Mouse (Mus musculus) small intestine, adult 2 months (tissue): ENCODE results near the gene Med4. TPM values are rescaled to one million over a fixed set of nuclear protein-coding genes. Genes with fewer than 3 reads are reported as not detected.

ENCODE experiments used
- H3K27ac ChIP-seq: fragments of 200-500 bp; 2 replicates; pipeline ENCODE4 v1.5.1; 2012; ENCODE audit warnings: low read depth, low read length, control low read depth, inconsistent platforms; ENCODE audit not compliant: insufficient read depth
- H3K27me3 ChIP-seq: fragments of 200-500 bp; 2 replicates; pipeline ENCODE4 v1.6.1; 2012; ENCODE audit warnings: mild to moderate bottlenecking, moderate library complexity, low read length, inconsistent platforms; ENCODE audit not compliant: control insufficient read depth, insufficient read depth
- H3K36me3 ChIP-seq: fragments of 200-500 bp; 2 replicates; pipeline ENCODE4 v1.6.1; 2012; ENCODE audit warnings: mild to moderate bottlenecking, low read length, control low read depth, inconsistent platforms; ENCODE audit not compliant: control insufficient read depth, insufficient read depth
- H3K4me1 ChIP-seq: fragments of 200-500 bp; 2 replicates; pipeline ENCODE4 v1.6.1; 2012; ENCODE audit warnings: low read length, inconsistent platforms, mixed read lengths; ENCODE audit not compliant: control insufficient read depth, insufficient read depth, insufficient read length
- H3K4me3 ChIP-seq: fragments of 200-500 bp; 2 replicates; pipeline ENCODE4 v1.5.1; 2012; ENCODE audit warnings: low read depth, mild to moderate bottlenecking, control low read depth, inconsistent platforms, low read length, moderate library complexity
- CTCF ChIP-seq: fragments of 200-500 bp; IDR thresholded peaks from 2 replicates; pipeline ENCODE4 v1.5.1; 2012; ENCODE audit warnings: low read depth, mild to moderate bottlenecking, control low read depth, inconsistent platforms, low read length, moderate library complexity, mixed read lengths; ENCODE audit not compliant: insufficient replicate concordance, insufficient read length; ENCODE audit errors: extremely low read depth
- POLR2A ChIP-seq: fragments of 200-500 bp; IDR thresholded peaks from 2 replicates; pipeline ENCODE4 v1.6.1; 2012; ENCODE audit warnings: low read depth, mild to moderate bottlenecking, control low read depth, inconsistent platforms, low read length, moderate library complexity
- WGBS: fragments of 180-500 bp; shearing (Covaris S2); methylation state at CpG from one replicate; pipeline ENCODE4 v1.1.7; 2018; 5-methylcytosine and 5-hydroxymethylcytosine counted together
- polyA plus RNA-seq: library from polyadenylated mRNA; depleted of rRNA; stranded (reverse); fragments of >200 nt; gene quantifications from 2 replicates; pipeline ENCODE4 v1.2.3, GENCODE M21; 2012

The Med4 gene
- polyA plus RNA-seq, 1 experiment, result 8.7 TPM

DNA sequence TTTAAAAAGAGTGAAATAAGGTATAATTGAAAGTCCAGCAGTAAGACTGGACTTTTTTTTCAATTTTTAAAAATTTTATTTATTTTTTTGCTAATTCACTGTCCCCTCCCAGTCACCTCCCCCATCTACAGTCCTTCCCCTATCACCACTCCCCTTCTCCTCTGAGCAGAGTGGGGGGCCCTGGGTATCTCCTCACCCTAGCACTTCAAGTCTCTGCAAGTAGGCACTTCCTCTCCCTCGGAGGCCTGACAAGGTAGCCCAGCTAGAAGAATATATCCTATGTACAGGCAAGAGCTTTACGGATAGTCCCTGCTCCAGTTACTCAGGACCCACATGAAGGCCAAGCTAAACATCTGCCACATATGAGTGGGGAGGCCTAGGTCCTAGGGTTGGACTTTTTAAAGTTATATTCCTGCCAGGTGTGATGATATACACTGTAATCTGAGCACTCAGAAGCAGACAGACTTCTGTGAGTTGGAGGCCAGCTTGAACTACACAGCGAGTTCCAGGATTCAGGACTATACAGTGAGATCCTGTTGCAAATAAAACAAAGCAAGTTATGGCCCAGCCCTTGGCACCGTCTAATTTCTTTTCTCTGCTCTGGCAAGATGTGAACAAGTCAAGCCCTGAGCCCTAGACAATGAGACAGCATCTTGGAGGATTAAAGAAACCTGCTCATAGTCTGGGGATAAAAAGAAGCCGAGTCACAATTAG is 26.2 kb upstream of the Med4 start:
- Histone ChIP-seq H3K27ac (no peak overlapping the region), H3K4me1 (no peaks in the 10 kb centered on the region), H3K4me3 (no peak overlapping the region), H3K27me3 (no peaks in the 10 kb centered on the region), H3K36me3 (no peaks in the 10 kb centered on the region)
- 81% methylated on average over 5 of the region's 5 CpGs for WGBS
- no peak for TF ChIP-seq CTCF
- TF ChIP-seq POLR2A, result no peak

DNA sequence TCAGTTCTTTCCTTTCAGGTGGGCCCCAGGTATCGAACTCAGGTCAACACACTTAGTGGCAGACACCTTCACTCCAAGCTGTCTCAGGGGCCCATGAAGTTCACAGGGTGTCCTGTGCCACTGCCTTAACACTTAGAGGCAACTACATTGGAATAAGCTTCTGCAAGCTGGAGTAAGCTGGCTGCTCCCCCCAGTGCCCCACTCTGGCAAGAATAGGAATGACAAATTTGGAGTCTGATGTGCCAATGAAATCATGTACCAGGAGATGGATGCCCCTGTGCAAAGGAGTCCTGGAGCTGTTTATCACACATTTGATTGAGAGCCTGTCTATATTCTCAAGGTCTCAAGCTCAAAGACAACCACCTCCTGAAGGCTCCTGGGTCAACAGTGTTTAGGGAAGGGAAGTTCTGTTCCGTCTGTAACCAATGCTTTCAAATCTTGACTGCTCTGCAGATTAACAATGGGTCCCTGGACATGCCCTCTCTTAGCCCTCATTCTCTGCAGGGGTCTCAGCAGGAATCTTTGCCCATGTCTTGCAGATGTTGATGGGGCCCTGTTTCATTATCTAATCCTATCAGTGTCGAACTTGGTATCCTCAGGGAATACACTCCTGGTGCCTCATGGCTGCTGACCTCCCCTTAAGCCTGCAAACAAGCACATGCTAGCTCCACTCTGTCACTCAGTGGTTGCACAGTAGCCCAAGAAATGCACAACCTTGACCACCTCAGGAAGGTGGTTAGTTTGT is 25.3 kb upstream of the Med4 start:
- Histone ChIP-seq H3K27me3 (no peaks in the 10 kb centered on the region), H3K27ac (no peak overlapping the region), H3K4me3 (no peak overlapping the region), H3K36me3 (no peaks in the 10 kb centered on the region), H3K4me1 (no peaks in the 10 kb centered on the region)
- TF ChIP-seq CTCF (no peak), POLR2A (no peak)
- 86% methylated on average over 3 of the region's 3 CpGs for WGBS

DNA sequence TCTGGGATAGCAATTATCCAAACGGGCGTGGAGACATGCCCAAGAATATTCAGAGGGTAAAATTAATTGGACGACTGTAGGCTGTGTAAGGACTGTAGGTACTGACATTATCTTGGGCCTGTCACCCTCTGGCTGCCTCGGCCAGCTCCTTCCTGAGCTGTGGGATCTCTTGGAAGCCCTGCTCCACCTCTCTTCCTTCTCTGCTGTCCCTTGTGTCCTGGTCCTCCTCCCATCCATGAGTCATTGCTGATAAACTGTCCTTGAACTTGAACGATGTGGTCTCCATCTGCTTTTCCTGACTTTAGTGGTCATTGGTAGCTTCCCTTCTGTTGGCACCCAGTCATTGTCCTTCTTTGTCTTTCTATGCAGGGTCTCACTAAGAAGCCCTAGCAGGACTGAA is 23.2 kb upstream of the Med4 start:
- Histone ChIP-seq H3K4me3 (no peak overlapping the region), H3K27me3 (no peaks in the 10 kb centered on the region), H3K36me3 (no peaks in the 10 kb centered on the region), H3K4me1 (no peaks in the 10 kb centered on the region), H3K27ac (no peak overlapping the region)
- 47% methylated on average over 5 of the region's 5 CpGs for WGBS
- TF ChIP-seq CTCF (no peak), POLR2A (no peak)

DNA sequence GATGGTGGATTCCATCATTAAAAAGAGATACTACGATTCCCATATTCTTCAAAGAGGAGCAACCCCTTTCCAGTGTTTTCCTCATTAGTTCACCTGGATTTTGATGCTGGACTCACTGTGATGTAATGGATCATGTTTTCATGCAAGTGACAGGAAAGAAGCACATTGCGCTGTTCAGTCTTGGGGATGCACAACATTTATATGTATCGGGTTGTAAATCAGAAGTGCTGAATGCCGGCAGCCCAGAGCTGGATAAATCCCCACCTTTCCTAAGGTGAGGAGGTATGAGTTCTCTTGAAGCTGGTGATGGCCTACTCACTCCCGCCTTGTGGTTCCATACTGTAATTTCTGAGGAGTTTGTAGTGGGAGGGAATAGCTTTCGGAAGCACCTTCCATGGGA is 16.5 kb upstream of the Med4 start:
- TF ChIP-seq POLR2A (no peak), CTCF (no peak)
- Histone ChIP-seq H3K27me3 (no peaks in the 10 kb centered on the region), H3K27ac (no peak overlapping the region), H3K4me1 (no peaks in the 10 kb centered on the region), H3K4me3 (no peak overlapping the region), H3K36me3 (no peaks in the 10 kb centered on the region)
- WGBS, result 96% methylated on average over 6 of the region's 6 CpGs

DNA sequence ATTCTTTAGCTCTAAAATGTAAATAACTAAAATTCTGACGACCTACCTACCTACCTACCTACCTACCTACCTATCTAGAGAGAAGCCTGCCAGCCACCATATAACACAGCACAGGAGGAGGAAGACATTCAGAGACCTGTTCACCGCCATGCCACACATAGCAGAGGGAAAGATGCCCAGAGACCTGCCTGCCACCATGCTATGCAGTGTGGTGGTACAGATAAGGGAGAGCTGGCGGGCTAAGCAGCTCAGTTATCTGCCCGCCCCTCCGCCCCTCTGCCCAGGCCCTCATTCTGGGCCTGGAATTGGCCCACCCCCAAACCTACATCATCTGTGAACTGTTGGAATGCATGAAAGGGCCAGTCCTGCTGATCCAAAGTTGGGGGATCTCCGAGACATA is 15.7 kb upstream of the Med4 start:
- Histone ChIP-seq H3K4me1 (no peaks in the 10 kb centered on the region), H3K4me3 (no peak overlapping the region), H3K27ac (no peak overlapping the region), H3K36me3 (no peaks in the 10 kb centered on the region), H3K27me3 (no peaks in the 10 kb centered on the region)
- TF ChIP-seq CTCF (no peak), POLR2A (no peak)
- 74% methylated on average over 6 of the region's 6 CpGs for WGBS

DNA sequence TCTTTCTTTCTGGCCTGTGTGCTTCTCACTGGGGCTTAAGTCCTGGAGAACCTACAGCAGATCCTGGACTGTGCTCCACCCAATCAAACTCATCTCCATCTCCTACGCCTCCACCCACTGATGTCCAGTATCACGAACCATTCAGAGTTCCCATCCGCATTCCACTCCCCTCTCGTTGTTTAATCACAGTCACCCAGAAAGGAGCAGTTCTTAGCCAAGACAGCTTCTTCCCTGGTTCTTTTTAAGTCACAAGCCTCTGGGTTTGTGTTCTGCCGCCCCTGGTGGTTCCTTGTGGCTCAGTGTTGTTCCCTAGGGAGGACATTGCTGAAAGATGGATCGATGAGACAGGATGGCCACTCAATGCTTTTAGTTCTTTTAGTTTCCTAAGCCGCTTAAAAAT is 14.1 kb upstream of the Med4 start:
- Histone ChIP-seq H3K4me3 (no peak overlapping the region), H3K27me3 (no peaks in the 10 kb centered on the region), H3K36me3 (no peaks in the 10 kb centered on the region), H3K27ac (no peak overlapping the region), H3K4me1 (no peaks in the 10 kb centered on the region)
- TF ChIP-seq POLR2A, result no peak
- TF ChIP-seq CTCF, result no peak
- 69% methylated on average over 7 of the region's 7 CpGs for whole genome bisulfite sequencing

DNA sequence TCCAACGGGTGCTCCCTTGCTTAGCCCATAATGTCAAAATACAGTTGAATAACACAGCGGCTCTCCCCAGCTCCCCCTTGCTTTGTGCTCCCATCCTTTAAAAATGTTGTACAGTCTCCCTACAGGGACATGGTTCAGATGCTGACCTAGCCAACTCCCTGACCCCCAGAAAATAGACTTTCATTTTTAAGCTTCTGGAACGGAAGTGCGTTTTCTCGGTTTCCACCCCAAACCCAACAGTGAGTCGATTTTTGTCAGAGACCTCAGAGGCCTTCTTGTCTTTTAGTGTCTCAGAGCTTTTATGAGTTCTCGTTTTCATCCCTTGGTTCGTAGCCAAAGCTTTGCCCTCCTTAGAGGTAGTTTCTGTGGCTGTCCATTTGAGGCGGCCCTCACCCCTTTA is 8.5 kb upstream of the Med4 start:
- peaks cover 5% of the 10 kb centered on the region; the same call in 1 of the 2 replicates for H3K4me1 ChIP-seq
- H3K36me3 ChIP-seq, result no peaks in the 10 kb centered on the region
- WGBS, result 82% methylated on average over 9 of the region's 9 CpGs
- H3K27me3 ChIP-seq, result no peaks in the 10 kb centered on the region
- no peak for TF ChIP-seq POLR2A
- TF ChIP-seq CTCF, result no peak
- no peak overlapping the region for H3K4me3 ChIP-seq
- H3K27ac ChIP-seq, result peak overlapping the region; percentile 26; the same call in 1 of the 2 replicates
